Mouse (Mus musculus) lung, postnatal 25 days (tissue): ENCODE data around the gene Mr1.

Source experiments
- DNase-seq: peaks from one replicate; pipeline ENCODE4 v3.0.0; 2022; ENCODE audit warnings: low spot score

The Mr1 gene

DNA sequence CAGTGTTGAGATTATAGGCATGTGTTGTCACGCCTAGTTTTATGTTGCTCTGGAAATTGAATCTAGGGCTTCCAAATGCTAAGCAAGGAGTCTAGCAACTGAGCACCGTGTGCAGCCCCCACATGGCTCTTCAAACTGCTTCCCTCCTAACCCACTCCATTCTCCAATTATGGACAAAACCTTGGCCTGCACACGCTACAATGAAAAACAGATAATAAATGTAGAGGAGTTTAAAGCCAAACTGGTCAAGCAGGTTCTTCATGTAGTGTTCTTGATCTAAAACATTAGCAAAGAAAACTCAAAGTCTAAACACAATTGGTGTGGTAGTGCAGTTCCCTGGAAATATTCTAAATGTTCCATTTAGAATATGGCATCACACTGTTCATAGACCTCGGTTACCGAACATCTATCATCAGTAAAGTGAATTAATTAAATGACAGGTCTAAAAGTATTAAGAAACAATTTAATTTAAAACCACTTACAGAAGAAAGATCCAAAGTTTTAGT lies 19.1 kb downstream of the Mr1 start:
- DNase-seq: no peak

DNA sequence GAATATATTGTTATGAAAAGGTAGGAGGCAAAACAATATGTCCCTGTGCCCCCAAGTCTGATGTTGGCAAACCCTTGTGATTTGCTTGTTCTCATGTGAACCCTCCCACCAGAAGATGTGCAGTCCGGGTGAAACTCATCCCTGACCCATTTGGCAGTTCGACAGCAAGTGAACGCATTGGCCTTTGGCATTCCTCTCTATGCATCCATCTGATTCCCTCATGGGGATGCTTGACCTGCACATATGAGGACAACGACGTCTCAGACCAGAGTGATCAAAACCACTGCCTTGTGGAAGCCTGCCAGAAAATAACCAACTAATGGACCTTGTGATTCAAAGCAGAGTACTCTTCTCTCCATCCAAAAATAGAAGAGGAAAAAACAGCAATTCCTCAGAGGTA lies 19.9 kb downstream of the Mr1 start:
- DNase-seq: no peak

DNA sequence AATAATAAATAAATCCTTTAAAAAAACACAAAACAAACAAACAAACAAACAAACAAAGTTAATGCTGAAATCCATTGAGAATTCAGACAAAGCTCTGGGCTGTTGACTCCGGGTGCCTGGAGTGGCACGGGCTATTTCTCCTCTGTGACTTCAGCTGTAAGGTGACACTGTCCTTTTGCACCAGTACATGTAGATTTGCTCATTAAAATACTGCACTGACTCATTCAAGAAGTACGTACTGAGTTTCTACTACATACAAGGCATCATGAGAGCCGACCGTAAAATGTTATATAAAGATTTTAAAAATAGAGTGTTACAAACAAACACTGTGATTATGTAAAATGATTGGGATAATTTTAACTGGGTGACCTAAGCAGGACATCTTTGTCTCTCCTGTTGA lies 22.2 kb downstream of the Mr1 start:
- DNase-seq: no peak

DNA sequence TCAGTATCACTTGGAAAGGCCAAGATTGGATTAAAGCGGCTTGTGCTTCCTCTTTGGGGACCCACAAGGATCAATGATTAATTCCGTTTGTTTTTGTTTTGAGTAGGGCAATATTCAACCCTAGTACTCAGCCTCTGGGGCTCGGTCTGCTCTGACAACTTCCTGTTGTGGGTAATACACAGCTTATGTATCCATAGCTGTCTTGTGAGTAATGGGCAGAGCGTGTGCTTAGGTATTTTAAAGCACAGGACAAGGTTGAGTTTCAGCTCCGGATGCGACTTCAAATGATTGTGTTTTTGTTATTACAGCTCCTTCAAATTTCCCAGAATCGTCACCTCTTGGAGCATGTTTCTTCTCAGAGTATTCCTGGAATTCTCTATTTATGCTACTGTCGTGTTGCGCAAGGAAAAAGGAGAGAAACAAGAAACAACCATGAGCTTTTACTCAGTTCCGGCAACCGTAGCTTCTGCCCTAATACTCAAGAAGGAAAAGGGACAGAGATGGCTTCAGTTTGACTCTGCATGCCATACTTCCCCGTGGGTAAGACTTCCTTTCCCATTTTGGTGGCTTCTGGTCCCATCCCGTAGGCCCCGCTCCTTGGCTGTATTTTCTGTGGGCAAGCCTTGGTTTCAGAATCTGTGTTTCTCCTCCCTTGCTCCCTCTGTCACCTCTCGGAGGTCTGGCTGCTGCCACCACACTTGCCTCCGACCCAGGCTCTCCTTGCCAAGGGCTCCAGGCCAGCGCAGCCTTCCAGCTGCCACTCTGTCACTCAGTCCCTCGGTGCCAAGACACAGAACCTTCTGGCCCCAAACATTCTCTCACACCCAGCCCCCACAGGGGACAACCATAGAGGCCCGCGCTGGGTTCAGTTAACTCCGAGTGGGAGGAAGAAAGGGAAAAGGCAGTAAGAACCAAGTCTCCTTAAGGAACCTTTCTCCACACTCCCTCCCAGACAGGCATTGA lies 24.4 kb downstream of the Mr1 start:
- peak; percentile 54 for DNase-seq

DNA sequence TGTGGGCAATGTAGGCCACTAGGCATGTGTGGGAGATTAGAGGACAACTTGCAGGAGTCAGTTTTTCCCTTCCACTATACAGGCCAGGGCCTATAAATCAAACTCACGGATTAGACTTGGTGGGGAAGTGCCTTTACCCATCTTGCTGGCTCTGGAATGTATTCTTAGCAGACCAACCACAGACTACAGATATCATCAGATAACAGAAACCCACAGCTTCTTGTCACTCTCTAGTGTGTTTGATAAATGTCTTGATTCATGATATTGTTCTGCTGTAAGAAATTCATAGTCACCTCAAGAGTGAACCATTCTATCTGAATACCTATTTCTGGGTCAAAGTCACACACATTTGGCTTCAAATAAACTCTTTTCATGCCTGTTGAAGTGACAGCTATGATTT lies 26.9 kb downstream of the Mr1 start:
- no peak for DNase-seq

DNA sequence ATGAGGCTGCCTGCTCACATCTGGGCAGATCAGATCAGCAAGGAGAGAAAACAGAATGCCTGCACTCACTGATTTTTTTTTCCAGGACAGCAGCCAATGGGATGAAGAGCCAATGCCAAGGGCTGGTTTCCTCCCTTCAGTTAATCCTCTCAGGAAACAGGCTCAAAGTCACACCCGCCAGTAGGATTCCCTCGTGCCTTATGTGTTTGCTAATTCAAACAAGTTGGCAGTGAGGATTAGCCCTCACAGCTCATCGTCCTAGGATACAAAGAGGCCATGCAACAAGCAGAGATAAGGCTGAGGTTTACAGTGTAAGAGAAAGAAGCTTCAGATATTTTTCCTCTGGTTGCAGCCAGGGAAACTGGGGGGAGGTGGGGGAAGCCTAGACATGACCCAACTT lies 32.7 kb downstream of the Mr1 start:
- DNase-seq: no peak

DNA sequence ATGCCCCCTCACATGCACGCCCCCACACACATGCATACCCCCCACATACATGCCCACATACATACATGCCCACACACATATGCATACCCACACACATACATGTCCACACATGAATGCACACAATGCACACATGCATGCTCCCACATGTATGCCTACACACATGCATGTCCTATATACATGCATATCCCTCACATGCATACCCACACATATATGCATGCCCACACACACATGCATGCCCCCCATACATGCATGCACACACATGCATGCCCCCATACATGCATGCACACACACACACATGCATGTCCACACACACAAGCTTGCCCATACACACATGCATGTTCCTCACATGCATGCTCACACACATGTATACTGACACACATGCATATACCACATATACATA lies 33.7 kb downstream of the Mr1 start:
- DNase-seq: no peak

DNA sequence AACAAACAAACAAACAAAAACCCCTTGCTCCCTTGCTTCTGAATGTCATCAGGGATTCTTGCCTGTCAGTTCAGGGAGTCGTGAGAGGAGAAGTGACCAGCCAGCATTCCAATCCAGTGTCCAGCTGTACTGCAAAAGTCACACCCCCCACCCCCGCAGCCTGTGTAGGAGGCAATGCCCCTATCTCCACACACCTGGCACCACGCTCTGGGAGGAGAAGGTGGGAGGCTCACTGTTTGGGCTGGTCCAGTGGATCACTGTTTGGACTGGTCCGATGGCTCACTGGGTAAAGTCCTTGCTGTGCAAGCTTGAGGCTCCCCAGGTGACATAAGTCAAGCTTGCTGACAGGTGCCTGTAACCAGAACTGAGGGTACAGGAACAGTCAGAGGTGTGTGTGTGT lies 34.5 kb downstream of the Mr1 start:
- DNase-seq: no peak

DNA sequence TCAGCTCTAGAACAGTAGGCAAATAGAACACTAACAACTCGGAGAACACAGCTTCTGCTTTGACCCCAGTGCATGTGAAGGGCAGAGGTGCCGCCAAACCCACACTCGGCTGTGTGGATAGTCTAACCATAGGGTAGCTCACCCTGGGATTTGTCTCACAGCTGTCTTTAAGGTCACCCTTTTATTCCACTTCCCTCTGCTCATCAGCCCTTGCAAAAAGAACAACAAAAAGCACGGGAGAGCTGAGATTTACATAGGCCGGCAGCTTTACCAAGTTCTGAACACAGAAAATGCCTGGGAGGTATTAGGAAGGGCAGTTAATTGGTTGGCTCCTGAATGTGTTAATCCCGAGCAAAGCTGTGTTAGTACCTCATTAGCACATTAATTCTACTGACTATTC lies 35.1 kb downstream of the Mr1 start:
- DNase-seq: no peak

DNA sequence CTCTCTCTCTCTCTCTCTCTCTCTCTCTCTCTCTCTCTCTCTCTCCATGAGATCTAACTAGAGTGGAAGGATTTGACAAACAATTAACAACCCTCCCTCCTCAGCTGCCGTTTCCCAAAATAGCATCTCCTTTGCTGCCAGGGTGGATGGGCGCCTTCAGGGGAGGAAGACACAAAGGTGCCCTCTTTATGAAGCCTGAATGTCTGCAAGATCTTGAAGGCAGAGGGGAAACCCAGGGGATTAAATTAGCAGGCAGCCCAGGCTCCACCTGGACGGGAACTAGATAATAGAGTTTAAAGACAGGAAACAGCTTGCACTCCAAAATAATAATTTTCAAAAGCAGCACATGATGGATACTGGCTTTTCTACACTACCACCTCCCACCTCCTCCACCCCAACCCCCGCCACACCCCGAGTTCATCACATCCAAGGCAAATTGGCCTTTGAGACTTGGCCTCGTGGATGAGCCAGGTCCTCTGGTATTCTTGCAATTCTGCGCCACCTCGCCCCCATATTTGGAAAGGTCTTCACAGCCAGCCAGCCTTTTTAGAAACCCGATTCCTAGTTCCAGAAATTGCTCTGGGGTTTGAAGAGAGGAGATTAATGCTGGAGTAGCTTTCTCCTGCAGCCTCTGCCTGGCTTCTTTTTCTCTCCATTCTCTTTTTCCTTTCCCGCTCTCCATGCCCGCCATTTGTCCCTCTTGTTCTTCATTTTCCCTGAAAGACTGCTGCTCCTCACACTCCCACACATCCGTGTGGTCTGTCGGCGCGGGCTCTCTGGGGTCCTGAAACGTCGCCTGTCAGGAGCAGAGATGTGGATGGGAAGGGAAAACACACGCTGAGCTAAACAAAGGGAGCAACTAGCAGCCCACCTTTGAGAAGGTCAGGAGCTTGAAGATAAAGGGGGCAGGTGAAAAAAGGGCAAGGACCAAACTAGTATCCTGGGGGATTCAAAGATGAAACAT lies 36.9 kb downstream of the Mr1 start:
- DNase-seq: no peak

DNA sequence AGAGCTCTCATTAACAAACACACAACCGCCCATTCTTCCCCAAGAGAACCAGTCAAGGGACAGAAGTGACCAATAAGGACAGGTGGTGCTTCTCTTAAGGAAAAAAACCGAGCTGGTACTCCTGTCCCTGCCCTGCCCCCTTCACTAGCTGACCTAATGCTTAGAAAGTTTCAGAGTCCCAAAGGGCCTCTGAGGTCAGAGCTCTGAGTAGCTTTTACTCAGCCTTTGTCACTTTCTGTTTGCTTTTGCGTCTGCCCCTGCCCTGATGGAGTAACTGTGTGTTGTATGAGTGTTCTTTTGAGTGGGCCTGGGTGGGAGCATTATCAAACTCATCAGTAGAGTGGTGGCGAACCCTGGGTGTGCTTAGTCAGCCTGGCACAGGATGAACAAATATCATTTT lies 38.2 kb downstream of the Mr1 start:
- DNase-seq: no peak

DNA sequence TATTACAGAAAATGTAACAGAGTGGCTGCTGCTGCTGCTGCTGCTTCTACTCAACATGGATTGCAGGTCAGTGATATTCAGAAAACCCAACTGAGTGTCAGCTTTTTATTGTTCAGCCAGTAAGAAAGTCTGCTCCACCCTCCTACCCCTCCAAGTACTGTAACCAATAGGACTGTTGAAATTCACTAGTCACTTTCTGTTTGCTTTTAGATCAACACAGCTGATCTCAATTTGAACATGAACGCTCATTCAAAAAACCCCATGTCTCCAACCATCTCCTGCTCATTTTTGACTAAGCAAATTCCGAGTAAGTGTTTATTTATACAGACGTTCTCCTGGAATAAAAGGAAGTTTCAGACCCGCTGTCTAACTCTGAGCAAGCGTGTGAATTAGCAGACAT lies 38.8 kb downstream of the Mr1 start:
- no peak for DNase-seq

DNA sequence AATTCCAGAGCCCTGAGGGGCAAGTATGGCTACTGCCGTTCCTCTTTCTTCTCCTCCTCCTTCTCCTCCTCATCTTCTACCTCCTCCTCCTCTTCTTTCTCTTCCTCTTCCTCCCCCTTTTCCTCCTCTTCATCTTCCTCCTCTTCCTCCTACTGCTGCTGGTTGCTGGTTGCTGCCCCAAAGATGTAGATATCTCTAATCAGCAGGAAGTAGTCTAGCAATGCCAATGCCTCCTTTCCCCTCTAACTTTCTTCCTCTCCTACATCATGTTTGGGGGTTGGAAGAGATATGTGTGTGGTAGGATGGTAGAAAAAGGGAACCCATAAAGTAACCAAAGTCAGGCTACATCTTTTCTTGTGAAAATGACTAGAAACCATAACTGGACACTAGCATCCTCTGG lies 40.3 kb downstream of the Mr1 start:
- DNase-seq: no peak

DNA sequence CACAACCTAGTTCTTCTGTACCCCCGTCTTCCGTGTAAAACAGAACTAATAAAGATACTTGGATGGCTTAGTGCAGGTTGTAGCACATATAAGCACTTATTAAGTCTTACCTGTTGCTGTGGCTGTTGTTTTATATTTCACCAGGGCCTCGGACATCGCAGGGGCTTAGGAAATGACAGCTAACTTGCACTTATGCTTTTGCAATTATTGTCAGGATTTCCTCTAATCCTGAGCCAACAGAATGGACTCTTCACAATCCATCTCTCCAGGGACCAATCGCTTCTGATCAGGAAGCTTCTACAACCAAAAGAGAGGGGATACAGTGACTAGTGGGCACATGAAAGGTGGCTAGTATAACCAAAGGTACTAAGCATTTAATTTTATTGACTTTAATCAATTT lies 42.6 kb downstream of the Mr1 start:
- no peak for DNase-seq

DNA sequence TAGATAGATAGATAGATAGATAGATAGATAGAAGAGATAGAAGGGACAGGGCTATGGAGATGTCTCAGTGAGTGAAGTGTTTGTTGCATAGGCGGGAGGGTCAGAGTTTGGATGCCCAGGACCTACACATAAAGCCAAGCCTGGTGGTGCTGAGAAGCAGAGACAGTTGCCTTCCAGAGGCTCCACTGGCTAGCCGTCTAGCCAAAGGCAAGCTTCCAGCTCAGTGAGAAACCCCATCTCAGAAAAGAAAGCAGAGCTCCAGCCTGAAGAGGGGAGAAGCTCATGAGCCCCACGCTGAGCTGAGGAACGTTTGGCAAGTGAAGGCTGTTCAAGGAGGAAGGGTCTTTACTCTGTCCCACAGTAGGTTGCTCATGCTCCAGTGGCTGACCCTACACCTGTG lies 44.0 kb downstream of the Mr1 start:
- no peak for DNase-seq

DNA sequence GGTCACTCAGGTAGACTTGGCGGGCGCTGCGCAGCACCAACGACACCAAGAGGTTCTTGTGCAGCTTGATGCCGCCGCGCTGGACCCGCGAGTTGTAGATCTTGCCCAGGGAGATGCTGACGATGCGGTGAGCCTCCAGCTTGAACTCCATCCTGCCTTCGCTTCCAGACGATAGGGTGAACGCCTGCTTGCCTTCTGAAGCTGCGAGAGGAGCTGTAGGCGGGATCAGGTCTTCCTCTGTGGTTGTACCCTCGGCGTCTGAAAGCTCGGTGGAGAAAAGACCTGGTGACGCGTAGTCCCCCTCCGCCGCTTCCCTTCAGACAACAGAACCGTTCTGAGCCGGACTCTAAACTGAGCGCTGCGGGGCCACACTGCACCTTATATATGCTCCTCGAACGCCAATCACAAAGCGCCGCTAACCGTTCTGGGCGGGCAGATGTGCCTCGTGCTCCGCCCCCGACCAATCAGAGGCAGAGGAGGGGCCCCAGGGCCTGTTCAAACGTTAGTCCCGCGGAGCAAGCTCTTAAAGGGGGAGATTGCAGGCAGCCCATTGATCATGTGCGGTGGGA lies 47.2 kb downstream of the Mr1 start, which contains the start of gene Ier5:
Gene Ier5 (minus strand): TSS at position 357 of the 569 bp plus-strand sequence.
- DNase-seq: peak; percentile 97

DNA sequence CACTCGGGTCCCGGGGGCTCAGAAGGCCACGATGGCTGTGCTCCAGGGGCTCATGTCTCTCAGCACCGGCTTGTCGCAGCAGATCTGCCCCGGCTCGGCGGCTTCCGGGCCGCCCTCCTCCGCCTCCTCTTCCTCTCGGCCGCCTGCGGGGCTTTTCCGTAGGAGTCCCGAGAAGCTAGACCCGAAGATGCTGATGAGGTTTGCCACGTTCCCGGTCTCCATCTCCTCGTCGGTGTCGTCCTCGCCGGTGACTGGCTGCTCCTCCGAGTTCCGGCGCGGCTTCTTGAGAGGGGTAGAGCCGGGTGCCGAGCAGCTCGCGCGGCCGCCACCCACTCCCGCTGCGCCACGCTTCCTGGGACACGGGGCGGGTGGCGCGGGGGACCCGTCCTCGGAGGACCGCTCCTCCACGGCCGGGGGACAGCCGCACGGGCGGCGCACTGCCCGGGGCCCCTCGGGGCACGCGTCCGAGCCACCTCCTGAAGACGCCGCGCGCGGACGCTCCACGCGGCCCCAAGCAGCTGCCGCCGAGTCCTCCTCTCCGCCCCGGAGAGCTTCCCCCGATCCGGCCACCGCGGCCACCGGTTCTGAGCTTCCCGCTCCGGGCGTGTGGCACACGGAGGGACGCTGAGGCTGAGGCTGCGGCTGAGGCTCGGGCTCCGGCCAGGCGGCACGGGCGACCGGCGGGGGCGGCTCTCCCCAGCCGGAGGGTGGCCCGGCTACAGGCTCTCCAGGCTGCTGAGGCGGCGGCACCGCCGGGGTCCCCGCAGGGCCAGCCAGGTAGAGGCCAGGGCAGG lies 47.9 kb downstream of the Mr1 start:
- no peak for DNase-seq

DNA sequence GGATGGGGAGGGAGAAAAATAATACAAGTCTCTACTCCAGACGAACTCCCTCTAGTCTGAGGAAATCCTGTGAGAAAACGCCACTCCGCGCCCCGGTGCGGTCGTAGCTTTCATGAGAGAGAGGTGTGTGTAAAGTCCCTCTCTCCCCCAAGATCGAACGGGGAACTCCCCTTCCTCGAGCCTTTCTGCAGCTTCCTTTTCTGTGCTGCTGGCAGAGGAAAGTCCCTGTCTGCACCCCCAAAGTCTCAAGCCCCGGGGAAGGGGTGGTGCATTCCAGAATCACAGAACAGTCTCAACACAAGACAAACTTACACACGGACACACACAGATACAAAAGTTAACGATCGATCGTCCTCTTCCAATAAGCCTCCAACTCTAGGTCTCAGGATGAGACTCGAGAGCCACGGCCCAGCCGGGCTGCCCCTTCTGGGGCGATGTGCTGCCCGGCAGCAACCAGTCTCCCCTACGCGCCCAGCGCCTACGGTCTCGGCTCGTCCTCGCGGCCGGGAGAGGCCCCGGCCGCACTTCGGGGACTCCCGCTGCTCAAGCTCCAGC lies 48.6 kb downstream of the Mr1 start:
- no peak for DNase-seq

DNA sequence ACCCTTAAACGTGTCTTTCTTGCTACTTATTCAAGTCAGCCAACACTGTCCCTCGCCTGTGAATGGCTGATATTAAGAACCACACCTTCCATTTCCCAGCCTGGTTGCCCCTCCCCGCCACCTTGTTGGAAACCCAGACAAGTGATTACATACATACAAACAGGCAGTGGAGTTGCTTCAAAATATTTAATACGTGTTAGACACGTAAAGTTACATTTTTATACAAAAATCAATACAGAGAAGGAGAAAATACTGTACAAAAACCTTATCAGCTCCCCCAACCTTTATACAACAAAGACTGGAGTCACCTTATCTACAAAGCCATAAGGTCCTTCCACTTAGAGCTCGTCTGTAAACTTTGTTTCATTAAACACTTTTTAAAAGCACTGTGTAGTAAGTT lies 49.3 kb downstream of the Mr1 start:
- no peak for DNase-seq

DNA sequence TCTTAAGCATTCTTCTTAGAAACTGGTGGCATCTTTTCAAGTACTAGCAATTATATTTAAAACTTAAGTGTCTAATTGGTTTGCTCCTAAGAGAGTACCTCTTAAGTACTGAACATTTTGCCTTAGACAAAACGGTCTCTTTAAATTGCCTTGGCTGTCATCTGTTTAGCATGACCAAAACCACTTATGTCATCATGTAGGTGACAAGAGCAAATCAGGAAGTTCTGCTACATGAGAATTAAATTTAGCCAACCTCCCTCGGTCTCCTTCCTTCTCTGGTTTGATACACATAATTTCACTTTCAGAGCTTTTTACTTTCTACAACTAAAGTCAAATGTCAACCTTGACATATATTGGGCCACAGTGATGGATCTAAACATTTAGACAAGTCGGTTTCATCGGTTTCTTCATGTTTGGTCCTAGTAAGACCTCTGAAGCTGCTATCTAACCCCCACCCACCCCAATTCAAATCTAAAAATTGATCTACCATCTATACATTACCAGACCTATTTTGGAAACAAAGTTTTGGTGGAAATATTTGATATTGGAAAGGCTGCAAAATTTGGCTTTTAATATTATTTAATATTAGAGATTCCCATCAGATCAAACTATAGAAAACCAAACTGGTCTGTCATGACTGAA lies 49.9 kb downstream of the Mr1 start:
- no peak for DNase-seq
